Mouse (Mus musculus) telencephalon, adult 2 months (tissue): ENCODE data around the gene A3galt2.

Experiments
- DNase-seq: peaks from one replicate; pipeline ENCODE4 v3.0.0-alpha.2; 2011; ENCODE audit warnings: low read depth, low spot score

The A3galt2 gene

DNA sequence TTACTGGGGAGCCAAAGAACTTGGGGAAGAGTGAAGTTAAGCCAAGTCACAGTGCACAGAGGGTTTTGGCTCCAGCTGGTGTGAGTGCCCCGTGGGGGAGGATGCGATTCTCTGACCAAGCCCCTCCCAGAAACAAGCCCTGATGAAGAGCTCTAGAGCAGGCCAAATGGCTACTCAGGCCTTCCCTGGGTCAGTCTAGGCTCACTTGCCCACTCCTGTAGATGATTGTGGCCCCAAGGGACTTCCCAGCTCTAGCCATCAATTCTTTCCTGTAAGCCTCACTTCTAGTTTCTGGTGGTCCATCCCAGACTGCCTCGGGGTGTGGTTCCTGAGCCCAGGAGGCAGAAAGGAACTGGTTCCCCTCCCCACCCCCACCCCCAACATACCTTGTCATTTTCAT is at the start of gene A3galt2:
TSS of gene A3galt2 (plus strand) at position 301 of the 400 bp plus-strand sequence.
- DNase-seq, result no peak

DNA sequence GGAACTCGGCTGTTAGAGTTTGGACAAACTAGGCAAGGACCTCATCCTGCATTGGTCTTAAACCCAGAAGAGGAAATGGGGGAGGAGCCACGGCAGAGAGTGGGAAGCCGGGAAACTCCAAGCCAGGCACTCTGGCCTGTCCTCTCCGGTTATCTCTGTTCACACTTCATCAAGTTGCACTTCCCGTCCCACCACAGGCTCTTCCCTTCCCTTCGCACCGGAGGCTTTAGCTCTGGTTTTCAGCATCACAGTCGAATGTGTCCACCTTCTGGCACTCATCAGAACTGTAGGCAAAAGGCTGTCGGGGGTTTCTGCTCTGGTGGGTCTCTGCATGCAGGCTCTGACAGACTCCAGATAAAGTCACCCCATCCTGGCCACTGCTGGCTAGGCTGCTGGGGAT is 48.5 kb upstream of the A3galt2 start:
- no peak for DNase-seq

DNA sequence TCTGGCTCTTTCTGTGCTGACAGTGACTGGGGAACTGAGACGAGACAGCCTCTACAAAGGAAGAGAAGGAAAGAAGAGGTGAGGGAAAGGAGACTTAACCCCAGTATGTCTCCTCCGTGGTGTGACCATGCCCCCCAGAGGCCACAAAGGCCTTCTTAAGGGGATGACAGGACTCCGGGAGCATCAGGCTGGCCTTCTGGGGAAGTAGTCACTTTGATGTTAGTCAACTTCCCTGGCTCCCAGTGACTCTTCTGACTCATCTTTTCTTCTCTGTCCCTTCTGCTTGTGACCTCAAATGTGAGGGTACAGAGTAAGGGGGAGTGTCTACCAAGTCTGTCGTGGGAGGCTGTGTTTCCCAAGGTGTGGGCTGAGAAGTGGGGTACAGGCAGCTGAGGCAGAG is 47.8 kb upstream of the A3galt2 start:
- DNase-seq, result no peak

- DNase-seq, result no peak
These were observed 45.9 kb upstream of the A3galt2 start for GRCm38 (mm10) chr4:128709061-128709780.

GRCm38 (mm10) chr4:128709781-128710166 is 45.4 kb upstream of the A3galt2 start:
- DNase-seq, result no peak

DNA sequence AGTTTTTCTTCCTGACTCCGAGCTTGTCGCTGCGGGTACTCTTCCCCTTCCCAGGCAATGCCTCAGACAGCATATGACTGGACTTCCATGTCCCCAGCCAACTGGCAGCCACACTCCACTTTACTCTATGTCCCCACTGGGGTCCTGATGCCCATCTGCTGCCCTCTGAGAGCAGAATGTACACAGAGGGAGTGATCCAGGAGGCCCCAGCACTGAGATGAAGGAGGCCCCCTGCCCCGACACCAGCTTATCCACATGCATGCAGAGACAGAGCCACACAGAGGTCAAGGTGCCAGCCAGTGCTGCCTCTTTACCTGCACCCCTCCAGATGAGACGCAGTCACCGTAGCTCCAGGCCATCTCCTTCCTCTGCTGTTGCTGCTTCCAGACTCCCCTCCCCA is 44.9 kb upstream of the A3galt2 start:
- DNase-seq, result no peak

DNA sequence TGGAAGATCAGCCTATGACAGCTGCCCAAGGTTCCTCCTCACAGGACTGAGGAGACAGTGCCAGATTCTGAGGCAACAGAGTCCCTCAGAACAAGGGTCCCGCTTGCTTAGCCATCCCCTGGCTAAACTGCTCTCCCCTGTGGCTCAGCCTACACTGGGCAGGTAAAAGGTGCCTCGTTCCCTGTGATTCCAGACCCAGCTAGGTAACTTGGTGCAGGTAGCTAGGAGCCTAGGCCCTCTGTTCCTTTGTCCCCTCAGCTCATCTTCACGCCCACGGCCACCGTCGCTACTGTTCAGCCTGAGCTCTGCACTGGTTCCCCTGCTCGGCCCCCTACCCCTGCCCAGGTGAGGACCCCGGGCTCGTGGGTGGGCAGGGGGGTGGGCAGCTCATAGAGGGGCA is 44.4 kb upstream of the A3galt2 start:
- no peak for DNase-seq

DNA sequence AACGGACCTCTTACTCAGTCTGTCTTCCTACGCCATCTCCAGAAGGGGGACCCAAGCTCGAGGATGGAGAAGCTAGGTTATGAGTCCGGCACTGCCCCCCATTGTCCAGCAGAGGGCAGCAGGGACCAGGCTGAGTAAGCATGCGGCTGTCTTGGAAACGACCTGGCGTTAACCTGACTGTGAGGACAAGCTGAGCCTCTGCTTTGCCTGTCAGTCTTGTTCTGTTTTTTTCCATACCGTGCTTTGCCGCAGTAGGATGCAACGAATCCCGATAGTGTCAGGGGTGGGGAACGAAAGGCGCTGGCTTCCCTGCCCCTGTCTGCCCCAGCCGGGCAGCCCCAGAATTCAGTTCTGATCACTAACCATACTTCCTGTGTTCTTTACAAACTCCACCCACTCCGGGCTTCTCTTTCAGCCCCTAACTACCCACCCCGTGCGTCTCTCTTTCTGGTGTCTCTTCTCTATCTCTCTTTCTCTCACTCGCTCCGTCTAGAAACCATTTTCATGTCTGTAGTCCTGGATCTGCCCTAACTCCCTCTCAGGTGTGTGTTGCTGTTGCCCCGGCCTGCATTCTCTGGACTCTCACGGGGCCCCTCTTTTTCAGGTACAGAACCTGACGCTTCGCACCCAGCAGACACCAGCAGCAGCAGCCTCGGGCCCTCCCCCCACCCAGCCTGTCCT is 43.6 kb upstream of the A3galt2 start:
- peak; percentile 87 for DNase-seq

DNA sequence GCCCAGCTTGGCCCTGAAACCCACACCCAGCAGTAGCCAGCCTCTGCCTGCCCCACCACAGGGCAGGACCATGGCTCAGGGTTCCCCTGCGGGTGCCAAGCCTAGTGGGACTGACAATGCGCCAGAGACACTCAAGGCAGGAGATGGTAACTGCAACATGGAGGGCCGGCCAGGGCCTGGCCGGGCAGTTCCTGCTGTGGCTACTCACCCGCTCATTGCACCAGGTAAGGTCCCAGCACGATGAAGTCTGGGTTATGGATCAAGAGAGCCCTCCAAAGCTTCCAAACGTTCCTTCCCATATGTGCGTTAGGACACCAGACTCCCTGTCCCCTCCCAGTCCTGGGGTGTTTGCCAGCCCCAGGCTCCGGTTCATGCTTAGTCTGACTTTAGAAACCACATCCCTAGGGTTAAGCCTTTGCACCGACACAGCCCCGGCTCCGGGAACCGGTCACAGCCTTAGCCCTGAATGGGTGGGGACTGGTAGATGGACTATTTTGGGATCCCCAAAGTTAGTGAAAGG is 43.0 kb upstream of the A3galt2 start:
- no peak for DNase-seq

DNA sequence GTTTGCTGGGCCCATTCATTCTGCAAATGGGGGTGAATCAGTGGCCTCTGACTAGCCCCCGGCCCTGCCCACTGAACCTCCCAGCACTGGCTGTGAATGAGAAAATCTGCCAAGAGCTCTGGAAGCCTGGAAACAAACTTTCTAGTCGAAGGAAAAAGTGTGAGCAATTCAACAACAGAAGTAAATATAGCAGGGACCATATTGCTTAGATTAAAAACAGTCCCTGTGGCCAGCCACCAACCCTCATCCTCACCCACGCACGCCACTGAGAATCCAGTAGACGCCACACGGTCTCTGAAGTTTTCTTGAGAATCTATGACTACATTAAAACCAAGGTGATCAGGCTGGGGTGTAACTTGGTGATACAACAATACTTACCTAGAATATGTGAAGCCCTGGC is 42.2 kb upstream of the A3galt2 start:
- DNase-seq, result no peak

DNA sequence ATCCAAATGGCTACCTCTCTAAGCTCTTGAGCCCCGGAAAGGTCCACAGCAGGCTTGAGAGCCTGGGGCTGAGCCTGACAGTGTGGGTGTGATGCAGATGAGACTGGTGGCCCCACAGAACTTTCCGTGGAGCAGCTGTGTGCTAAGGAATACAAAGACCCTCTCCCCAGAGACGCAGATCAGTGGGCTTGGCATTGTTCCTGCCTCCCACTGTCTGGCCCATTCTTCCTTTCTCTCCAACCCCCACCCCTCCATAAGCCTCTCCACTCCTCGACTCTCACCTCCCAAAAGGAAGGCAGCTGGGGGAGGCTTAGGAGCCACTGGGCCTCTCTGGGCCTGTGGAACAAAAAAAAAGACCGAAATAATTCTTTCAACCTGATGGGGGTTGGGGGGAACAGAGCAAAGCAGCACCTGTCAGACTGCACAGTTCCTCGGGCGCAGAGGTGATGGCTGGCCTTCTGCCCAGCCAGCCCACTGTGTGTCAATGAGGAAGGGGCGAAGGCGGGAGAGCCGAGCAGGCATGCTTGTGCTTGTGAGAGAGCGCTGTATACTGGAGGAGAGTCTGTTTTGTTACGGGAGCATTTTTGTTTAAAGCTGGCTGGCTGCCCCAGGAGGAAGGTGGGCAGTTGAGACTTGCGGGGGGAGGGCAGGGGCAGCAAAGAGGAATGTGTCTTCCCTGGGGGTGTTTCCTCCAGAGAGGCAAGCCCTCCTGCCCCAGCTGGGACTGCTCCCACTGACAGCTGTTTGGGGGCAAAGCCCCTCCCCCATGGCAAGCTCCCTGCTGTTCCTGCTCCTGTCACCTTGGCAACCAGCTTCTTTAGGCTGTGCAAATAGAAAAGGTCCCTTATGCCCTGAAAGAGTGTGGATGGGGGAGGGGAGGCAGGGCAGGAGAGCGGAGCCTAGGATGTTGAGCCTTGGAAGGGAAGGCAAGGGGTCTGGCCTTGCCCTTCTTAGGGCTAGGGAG is 39.6 kb upstream of the A3galt2 start:
- no peak for DNase-seq

- DNase-seq, result no peak
These were observed 38.9 kb upstream of the A3galt2 start for GRCm38 (mm10) chr4:128716279-128716678.

- DNase-seq, result no peak
These were observed 38.4 kb upstream of the A3galt2 start for GRCm38 (mm10) chr4:128716731-128717130.

- DNase-seq, result peak; percentile 83
These were observed 35.1 kb upstream of the A3galt2 start for GRCm38 (mm10) chr4:128720110-128720509.

GRCm38 (mm10) chr4:128721061-128721648 is 34.0 kb upstream of the A3galt2 start:
- DNase-seq, result no peak

DNA sequence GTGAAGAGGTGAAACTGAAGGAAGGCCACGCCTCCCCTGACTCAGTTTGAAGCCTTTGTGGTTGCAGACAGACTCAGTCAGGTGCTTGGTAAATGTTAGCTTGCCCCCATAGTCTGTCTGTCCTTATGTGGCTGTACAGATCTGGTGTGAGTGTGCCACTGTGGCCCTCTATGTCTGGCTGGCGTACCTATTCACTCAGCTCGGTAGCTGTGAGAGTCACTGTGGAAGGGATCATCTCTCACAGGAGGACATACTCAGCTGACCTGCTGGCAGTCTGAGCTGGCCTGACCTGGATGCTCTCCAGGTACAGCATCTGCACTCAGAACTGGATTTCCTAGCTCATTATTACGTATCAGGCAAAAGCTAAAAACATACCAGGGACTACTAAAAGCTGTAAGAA is 33.4 kb upstream of the A3galt2 start:
- DNase-seq, result no peak

- no peak for DNase-seq
These were observed 32.2 kb upstream of the A3galt2 start for GRCm38 (mm10) chr4:128722932-128723331.

DNA sequence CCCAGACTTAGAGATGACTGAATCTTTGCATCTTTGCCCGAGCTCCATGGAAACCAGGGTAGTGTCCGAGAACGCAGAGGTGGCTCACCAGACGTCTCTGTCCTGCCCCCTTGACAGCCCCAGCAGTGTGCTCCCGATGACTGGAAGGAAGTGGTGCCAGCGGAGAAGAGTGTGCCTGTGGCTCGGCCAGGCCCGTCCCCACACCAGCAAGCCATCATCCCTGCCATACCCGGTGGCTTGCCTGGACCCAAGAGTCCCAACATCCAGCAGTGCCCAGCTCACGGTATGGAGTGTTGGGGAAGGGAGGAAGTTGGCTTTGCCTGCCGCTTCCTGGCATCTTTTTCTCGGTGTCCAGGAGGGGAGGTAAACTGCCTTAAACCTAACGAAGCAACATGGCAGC is 31.7 kb upstream of the A3galt2 start:
- no peak for DNase-seq

DNA sequence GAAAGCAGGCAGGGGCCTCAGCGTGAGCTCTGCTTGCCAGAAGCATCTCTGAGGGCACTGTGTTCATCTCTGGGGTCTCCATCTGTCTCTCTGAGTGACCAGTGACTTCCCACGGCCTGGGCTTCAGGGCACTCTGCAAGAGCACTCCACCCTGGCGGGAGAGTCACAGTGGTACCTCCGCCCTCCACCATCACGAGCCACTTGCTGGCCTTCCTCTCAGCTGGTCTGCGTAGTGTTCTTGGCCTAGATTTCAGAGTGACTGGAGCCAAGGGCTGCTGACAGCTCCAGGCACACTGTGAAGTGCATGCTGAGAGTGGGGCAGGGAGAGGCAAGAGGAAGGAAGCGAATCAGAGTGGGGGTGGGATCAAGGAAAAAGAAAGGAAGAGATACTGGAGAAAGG is 31.1 kb upstream of the A3galt2 start:
- DNase-seq, result no peak

DNA sequence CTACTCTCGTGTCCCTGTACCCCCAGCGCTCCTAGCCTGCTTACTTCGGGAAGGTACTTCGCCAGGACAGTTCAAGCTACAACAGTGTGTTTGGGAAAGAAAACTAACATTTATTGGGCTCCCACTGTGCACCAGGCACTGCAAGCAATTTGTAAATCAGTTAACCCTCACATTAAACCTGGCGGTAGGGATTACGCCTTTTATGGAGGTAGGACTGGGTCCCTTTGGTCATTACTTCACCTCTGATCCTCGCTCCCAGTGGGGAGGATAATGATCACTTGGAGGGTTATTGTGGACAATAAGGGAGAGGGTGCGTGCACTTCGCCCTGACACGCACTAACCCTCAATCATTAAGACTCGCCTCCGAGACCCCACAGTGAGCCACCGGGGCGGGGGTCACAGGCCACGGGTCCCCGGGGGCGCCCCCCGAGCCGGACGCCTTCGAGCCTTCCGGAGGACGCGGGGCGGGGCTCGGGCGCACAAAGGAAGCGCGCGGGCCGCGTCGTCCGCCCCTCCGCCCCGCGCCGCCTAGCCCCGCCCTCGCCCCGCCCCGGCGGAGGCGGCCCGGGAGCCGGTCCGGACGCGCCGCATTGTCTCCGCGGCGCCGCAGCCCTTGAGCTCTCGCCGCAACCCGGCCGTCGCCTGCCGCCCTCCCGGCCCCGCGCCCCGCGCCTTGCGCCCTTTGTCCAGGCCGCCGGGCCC is 28.0 kb upstream of the A3galt2 start:
- DNase-seq, result no peak
